Mouse (Mus musculus) G1E-ER4 (cell line): ENCODE results near the gene Tpt1. TPM values are rescaled to one million over a fixed set of nuclear protein-coding genes. Genes with fewer than 3 reads are reported as not detected.
A peak's percentile ranks its signal among the peaks of the same experiment; 100 is the strongest.

Source experiments
- GATA1 ChIP-seq: IDR thresholded peaks from one replicate; pipeline ENCODE4 v1.8.0; 2012; ENCODE audit warnings: low read length, inconsistent platforms
- polyA plus RNA-seq: library from polyadenylated mRNA; stranded (reverse); fragments of >175 nt; gene quantifications from 2 replicates; pipeline ENCODE4 v1.2.3, GENCODE M21; 2012

Gene Tpt1
- polyA plus RNA-seq, 1 experiment, result 1,811 TPM

- TF ChIP-seq GATA1, result no peak
Measured at GRCm38 (mm10) chr14:75834739-75835381, 10.0 kb upstream of the Tpt1 start.

GRCm38 (mm10) chr14:75836579-75836978, 8.3 kb upstream of the Tpt1 start:
- TF ChIP-seq GATA1, result no peak

GRCm38 (mm10) chr14:75837048-75837916, 7.6 kb upstream of the Tpt1 start:
- peak; percentile 66 for TF ChIP-seq GATA1

- no peak for TF ChIP-seq GATA1
Measured at GRCm38 (mm10) chr14:75844111-75844695, 690 bp upstream of the Tpt1 start.

GRCm38 (mm10) chr14:75845698-75846115, 814 bp downstream of the Tpt1 start:
- no peak for TF ChIP-seq GATA1

- TF ChIP-seq GATA1, result no peak
Measured at GRCm38 (mm10) chr14:75847669-75848068, 2.8 kb downstream of the Tpt1 start.

GRCm38 (mm10) chr14:75848482-75848881, 3.6 kb downstream of the Tpt1 start:
- TF ChIP-seq GATA1, result no peak

GRCm38 (mm10) chr14:75849236-75849635, 4.3 kb downstream of the Tpt1 start:
- TF ChIP-seq GATA1, result no peak

GRCm38 (mm10) chr14:75849842-75850568, 5.1 kb downstream of the Tpt1 start:
- TF ChIP-seq GATA1, result no peak

- TF ChIP-seq GATA1, result no peak
Measured at GRCm38 (mm10) chr14:75850819-75851218, 5.9 kb downstream of the Tpt1 start.

- TF ChIP-seq GATA1, result no peak
Measured at GRCm38 (mm10) chr14:75852016-75852415, 7.1 kb downstream of the Tpt1 start.

- TF ChIP-seq GATA1, result no peak
Measured at GRCm38 (mm10) chr14:75855263-75855992, 10.5 kb downstream of the Tpt1 start.

GRCm38 (mm10) chr14:75858181-75858580, 13.3 kb downstream of the Tpt1 start:
- no peak for TF ChIP-seq GATA1

GRCm38 (mm10) chr14:75859619-75860018, 14.7 kb downstream of the Tpt1 start:
- TF ChIP-seq GATA1, result no peak

GRCm38 (mm10) chr14:75862701-75863100, 17.8 kb downstream of the Tpt1 start:
- no peak for TF ChIP-seq GATA1
